Mouse (Mus musculus): ENCODE measurements at regions not wholly inside any gene's neighbourhood (a gene's known extent, or its start where the extent isn't known, plus 50 kb on each side); places are given as distances from the start of the nearest gene placed in this dataset.

DNA sequence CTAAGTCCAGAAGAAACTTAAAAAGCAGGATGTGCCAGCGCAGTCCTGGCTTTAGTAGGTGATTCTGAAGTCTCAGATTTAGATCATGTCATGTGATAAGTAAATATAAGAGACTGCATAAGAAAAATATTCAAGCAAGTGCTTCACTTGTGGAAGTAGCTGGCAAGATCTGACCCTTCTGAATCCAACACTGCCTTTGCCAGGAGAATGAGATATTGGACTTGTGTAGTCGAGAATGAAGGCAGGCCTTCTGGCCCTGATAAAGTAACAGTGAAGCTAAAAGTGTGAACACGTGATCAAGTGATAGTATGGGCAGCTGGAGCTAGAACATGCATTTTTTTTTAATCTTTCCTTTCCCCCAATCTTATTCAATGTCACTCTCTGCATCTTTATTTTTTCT lies 455.6 kb downstream of the Ets1 start:
- TF ChIP-seq TCF3 (IDR thresholded peaks at IDR 0.05; ENCODE audit: insufficient read length, low read depth) (no peak), TCF12 (IDR thresholded peaks at IDR 0.05; ENCODE audit: insufficient read depth, poor library complexity, severe bottlenecking) (no peak), MAX (IDR thresholded peaks at IDR 0.05; ENCODE audit: low read depth) (no peak), MYOD1 (IDR thresholded peaks at IDR 0.05; ENCODE audit: control insufficient read depth in 1 of 3, insufficient read length in 2 of 3, low read depth in 2 of 3) (no peak), POLR2A (IDR thresholded peaks at IDR 0.05; ENCODE audit: insufficient read length, low read depth) (no peak), E2F4 (IDR thresholded peaks at IDR 0.05; ENCODE audit: insufficient read depth) (no peak), USF1 (IDR thresholded peaks at IDR 0.05; ENCODE audit: low read depth) (no peak), REST (IDR thresholded peaks at IDR 0.05; ENCODE audit: insufficient read depth, insufficient read length) (no peak), CEBPB (IDR thresholded peaks at IDR 0.05; ENCODE audit: insufficient read depth, poor library complexity, severe bottlenecking) (no peak)
- Histone ChIP-seq H3ac (ENCODE audit: control insufficient read depth, insufficient read length) (no peak overlapping the region), H3K79me2 (ENCODE audit: control insufficient read depth, insufficient read depth) (no peaks in the 10 kb centered on the region), H3K27me3 (ENCODE audit: control insufficient read depth, insufficient read depth, insufficient read length) (no peaks in the 10 kb centered on the region), H3K4me3 (no peak overlapping the region), H3K36me3 (ENCODE audit: control insufficient read depth, insufficient read depth) (no peaks in the 10 kb centered on the region), H3K4me2 (ENCODE audit: low read depth) (no peak overlapping the region)

DNA sequence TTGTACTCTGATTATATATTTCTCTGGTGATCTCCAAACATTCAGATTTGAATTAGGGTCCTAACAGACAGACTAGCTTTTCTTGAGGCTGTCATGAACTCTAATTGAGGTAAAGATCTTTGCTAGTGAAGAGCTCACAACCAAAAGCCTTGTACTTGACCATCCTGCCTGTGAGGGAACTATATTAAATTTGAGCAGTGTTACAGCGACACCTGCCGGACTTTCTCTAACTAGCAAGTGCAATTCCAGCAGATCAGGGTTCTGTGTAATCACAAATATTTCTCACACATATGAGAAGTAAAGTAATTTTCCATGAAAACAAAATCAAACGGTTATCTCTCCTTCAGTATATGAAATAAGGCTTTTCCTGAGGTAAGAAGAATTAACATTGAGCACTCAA lies 459.6 kb downstream of the Ets1 start:
- TF ChIP-seq E2F4 (IDR thresholded peaks at IDR 0.05; ENCODE audit: insufficient read depth) (no peak), USF1 (IDR thresholded peaks at IDR 0.05; ENCODE audit: low read depth) (no peak), CEBPB (IDR thresholded peaks at IDR 0.05; ENCODE audit: insufficient read depth, poor library complexity, severe bottlenecking) (no peak), MAX (IDR thresholded peaks at IDR 0.05; ENCODE audit: low read depth) (no peak), POLR2AphosphoS2 (IDR thresholded peaks at IDR 0.05; ENCODE audit: insufficient read length, low read depth) (no peak), MYOG (IDR thresholded peaks at IDR 0.05; ENCODE audit: control insufficient read depth in 1 of 3, insufficient read depth in 1 of 3, insufficient read length in 2 of 3, low read depth in 2 of 3) (no peak), MYOD1 (IDR thresholded peaks at IDR 0.05; ENCODE audit: control insufficient read depth in 1 of 3, insufficient read length in 2 of 3, low read depth in 2 of 3) (no peak), TCF3 (IDR thresholded peaks at IDR 0.05; ENCODE audit: insufficient read length, low read depth) (no peak), SRF (IDR thresholded peaks at IDR 0.05; ENCODE audit: control insufficient read depth, insufficient read length, low read depth) (no peak), POLR2A (IDR thresholded peaks at IDR 0.05; ENCODE audit: insufficient read length, low read depth) (no peak), REST (IDR thresholded peaks at IDR 0.05; ENCODE audit: insufficient read depth, insufficient read length) (no peak), TCF12 (IDR thresholded peaks at IDR 0.05; ENCODE audit: insufficient read depth, poor library complexity, severe bottlenecking) (no peak)
- H3K4me2 ChIP-seq (ENCODE audit: low read depth) = no peak overlapping the region
- H3K79me2 ChIP-seq (ENCODE audit: control insufficient read depth, insufficient read depth) = no peaks in the 10 kb centered on the region

DNA sequence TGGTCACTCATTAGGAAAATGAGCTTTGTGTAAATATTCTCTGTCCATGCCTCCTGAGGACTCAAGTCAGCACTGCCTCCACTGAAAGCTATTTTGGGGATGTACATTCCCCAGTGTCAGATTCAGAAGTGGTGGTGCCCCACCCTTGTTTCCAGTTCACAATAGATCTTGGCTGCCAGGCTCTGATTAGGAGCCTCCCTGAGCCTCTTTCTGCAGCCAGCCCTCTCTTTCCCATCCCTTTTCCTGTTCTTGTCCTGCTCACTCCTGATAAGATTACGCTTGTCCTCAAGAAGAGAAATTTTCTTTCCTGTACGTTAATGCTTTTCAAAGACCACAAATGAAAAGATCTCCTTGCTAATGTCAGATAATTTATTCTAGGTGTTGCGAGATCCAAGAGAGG lies 465.2 kb downstream of the Ets1 start:
- TF ChIP-seq POLR2AphosphoS2 (IDR thresholded peaks at IDR 0.05; ENCODE audit: insufficient read length, low read depth) (no peak), TCF12 (IDR thresholded peaks at IDR 0.05; ENCODE audit: insufficient read depth, poor library complexity, severe bottlenecking) (no peak), REST (IDR thresholded peaks at IDR 0.05; ENCODE audit: insufficient read depth, insufficient read length) (no peak), E2F4 (IDR thresholded peaks at IDR 0.05; ENCODE audit: insufficient read depth) (no peak), SRF (IDR thresholded peaks at IDR 0.05; ENCODE audit: control insufficient read depth, insufficient read length, low read depth) (no peak), MYOG (IDR thresholded peaks at IDR 0.05; ENCODE audit: control insufficient read depth in 1 of 3, insufficient read depth in 1 of 3, insufficient read length in 2 of 3, low read depth in 2 of 3) (no peak), MAX (IDR thresholded peaks at IDR 0.05; ENCODE audit: low read depth) (no peak), POLR2A (IDR thresholded peaks at IDR 0.05; ENCODE audit: insufficient read length, low read depth) (no peak), USF1 (IDR thresholded peaks at IDR 0.05; ENCODE audit: low read depth) (no peak), MYOD1 (IDR thresholded peaks at IDR 0.05; ENCODE audit: control insufficient read depth in 1 of 3, insufficient read length in 2 of 3, low read depth in 2 of 3) (no peak), TCF3 (IDR thresholded peaks at IDR 0.05; ENCODE audit: insufficient read length, low read depth) (no peak), CEBPB (IDR thresholded peaks at IDR 0.05; ENCODE audit: insufficient read depth, poor library complexity, severe bottlenecking) (no peak)
- H3K4me3 ChIP-seq = no peak overlapping the region
- H3K79me2 ChIP-seq (ENCODE audit: control insufficient read depth, insufficient read depth) = no peaks in the 10 kb centered on the region
- H3K36me3 ChIP-seq (ENCODE audit: control insufficient read depth, insufficient read depth) = no peaks in the 10 kb centered on the region
- H3ac ChIP-seq (ENCODE audit: control insufficient read depth, insufficient read length) = no peak overlapping the region
- no peaks in the 10 kb centered on the region for H3K27me3 ChIP-seq (ENCODE audit: control insufficient read depth, insufficient read depth, insufficient read length)
- H3K4me2 ChIP-seq (ENCODE audit: low read depth) = no peak overlapping the region

More for the DNA sequence above, 459.6 kb downstream of the Ets1 start:
- Histone ChIP-seq H3ac (ENCODE audit: control insufficient read depth, insufficient read length) (no peak overlapping the region), H3K36me3 (ENCODE audit: control insufficient read depth, insufficient read depth) (no peaks in the 10 kb centered on the region), H3K4me3 (no peak overlapping the region), H3K27me3 (ENCODE audit: control insufficient read depth, insufficient read depth, insufficient read length) (no peaks in the 10 kb centered on the region)

DNA sequence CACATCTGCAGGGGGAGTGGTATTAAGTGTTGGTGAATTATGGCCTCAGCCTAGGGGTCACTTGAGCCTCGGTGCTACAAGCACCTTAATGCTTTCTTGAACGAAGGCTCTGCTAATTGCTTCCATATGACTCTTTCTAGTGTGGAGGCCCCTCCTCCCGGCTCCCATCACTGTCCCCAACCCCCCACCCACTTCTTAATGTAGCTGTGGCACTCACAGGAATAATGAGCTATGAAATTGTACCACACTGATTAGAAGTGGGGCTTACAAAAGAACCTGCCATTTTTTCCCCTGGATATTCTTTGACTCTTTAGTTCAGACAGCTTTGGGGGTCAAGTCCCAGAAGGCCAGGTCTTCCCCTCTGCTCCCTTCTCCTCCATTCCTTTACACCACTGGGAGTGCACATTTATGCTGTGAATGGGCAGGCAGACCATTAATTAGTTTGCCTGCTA lies 468.6 kb downstream of the Ets1 start:
- Histone ChIP-seq H3K36me3 (ENCODE audit: control insufficient read depth, insufficient read depth) (no peaks in the 10 kb centered on the region), H3K4me2 (ENCODE audit: low read depth) (no peak overlapping the region), H3K27me3 (ENCODE audit: control insufficient read depth, insufficient read depth, insufficient read length) (no peaks in the 10 kb centered on the region), H3K79me2 (ENCODE audit: control insufficient read depth, insufficient read depth) (no peaks in the 10 kb centered on the region), H3K4me3 (no peak overlapping the region), H3ac (ENCODE audit: control insufficient read depth, insufficient read length) (no peak overlapping the region)
- no peak for TF ChIP-seq SRF (IDR thresholded peaks at IDR 0.05; ENCODE audit: control insufficient read depth, insufficient read length, low read depth)
- no peak for TF ChIP-seq POLR2AphosphoS2 (IDR thresholded peaks at IDR 0.05; ENCODE audit: insufficient read length, low read depth)
- TF ChIP-seq MAX (IDR thresholded peaks at IDR 0.05; ENCODE audit: low read depth) = no peak
- no peak for TF ChIP-seq REST (IDR thresholded peaks at IDR 0.05; ENCODE audit: insufficient read depth, insufficient read length)
- TF ChIP-seq MYOG (IDR thresholded peaks at IDR 0.05; ENCODE audit: control insufficient read depth in 1 of 3, insufficient read depth in 1 of 3, insufficient read length in 2 of 3, low read depth in 2 of 3) = no peak
- TF ChIP-seq MYOD1 (IDR thresholded peaks at IDR 0.05; ENCODE audit: control insufficient read depth in 1 of 3, insufficient read length in 2 of 3, low read depth in 2 of 3) = no peak
- TF ChIP-seq E2F4 (IDR thresholded peaks at IDR 0.05; ENCODE audit: insufficient read depth) = no peak
- no peak for TF ChIP-seq CEBPB (IDR thresholded peaks at IDR 0.05; ENCODE audit: insufficient read depth, poor library complexity, severe bottlenecking)
- TF ChIP-seq TCF12 (IDR thresholded peaks at IDR 0.05; ENCODE audit: insufficient read depth, poor library complexity, severe bottlenecking) = no peak
- TF ChIP-seq USF1 (IDR thresholded peaks at IDR 0.05; ENCODE audit: low read depth) = no peak
- TF ChIP-seq TCF3 (IDR thresholded peaks at IDR 0.05; ENCODE audit: insufficient read length, low read depth) = no peak
- no peak for TF ChIP-seq POLR2A (IDR thresholded peaks at IDR 0.05; ENCODE audit: insufficient read length, low read depth)
